Mouse (Mus musculus): ENCODE results near the gene Ube4b.

GRCm38 (mm10) chr4:149303502-149303901, 123.0 kb downstream of the Ube4b start:
- TF ChIP-seq CTCF (IDR thresholded peaks at IDR 0.05; ENCODE audit: control insufficient read depth, insufficient read depth, insufficient replicate concordance, low read depth, low read length), result no peak
- TF ChIP-seq POLR2A (IDR thresholded peaks at IDR 0.05; ENCODE audit: control insufficient read depth, low read depth, low read length), result no peak
